Mouse (Mus musculus) brain, embryonic 14.5 days (tissue): ENCODE measurements at regions not wholly inside any gene's neighbourhood (a gene's known extent, or its start where the extent isn't known, plus 50 kb on each side); places are given as distances from the start of the nearest gene placed in this dataset.

ENCODE experiments used
- CTCF ChIP-seq: fragments of 200-500 bp; IDR thresholded peaks from 2 replicates; pipeline ENCODE4 v1.5.1; 2012; ENCODE audit warnings: inconsistent platforms, mild to moderate bottlenecking, moderate library complexity, borderline replicate concordance; ENCODE audit not compliant: insufficient read depth, insufficient read length; ENCODE audit errors: extremely low read depth
- POLR2A ChIP-seq: fragments of 200-500 bp; IDR thresholded peaks from 2 replicates; pipeline ENCODE4 v1.6.1; 2012; ENCODE audit warnings: mild to moderate bottlenecking, inconsistent platforms, borderline replicate concordance; ENCODE audit not compliant: poor library complexity, insufficient read depth, insufficient read length, severe bottlenecking; ENCODE audit errors: extremely low read depth

DNA sequence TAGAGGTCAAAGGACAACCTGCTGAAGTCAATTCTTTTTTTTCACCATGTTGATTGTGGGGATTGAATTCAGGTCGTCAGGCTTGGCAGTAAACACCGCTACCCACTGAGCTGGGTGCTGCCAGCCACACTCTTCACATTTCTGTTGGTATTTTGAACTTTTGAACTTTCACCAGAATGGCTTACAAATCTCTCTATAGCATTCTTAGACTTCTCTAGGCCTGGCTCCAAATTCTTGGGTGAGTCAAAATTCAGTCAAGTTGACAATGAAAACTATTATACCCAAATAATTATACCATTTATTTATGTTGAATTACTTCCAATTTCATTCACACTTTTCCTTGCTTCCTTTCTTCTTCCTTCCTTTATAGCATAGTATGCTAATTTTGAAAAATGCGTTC is 58.8 kb upstream of the 1700025G04Rik start:
- no peak for TF ChIP-seq CTCF
- no peak for TF ChIP-seq POLR2A
